18 mouse cellular contexts compared by ENCODE assay signal in the genomic region with DNA sequence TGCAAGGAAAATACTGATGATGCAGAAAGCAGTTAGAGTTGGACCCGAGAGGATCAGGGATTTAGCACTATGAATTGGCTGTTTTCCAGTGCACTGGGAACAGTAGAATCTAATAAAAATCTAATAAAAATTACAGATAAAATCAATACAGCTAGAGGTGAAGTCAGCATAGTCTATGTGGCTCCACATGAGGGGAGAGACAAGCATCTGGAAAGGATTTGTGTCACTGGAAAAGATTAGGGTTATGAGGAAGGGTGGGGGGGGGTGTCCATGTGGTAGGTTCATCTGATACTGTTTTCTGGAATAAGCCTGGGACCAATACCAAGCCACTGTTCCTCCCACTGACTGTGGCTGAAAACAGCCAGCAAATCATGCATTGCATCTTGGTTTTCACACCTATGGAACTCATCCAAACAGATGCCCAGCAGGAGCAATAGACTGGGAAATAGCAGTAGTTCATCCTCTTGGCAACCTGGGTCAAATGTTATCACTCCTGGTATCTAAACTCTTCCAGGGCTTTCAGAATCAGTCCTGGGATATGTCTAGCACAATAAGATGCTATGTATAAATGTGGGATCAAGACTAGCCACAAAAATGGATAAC.
DNase-seq lines count a peak whose midpoint lies in the region; ATAC-seq lines count a peak whose summit lies in the region.
"Had no signal": no experiment of that assay in that cellular context is flagged by ENCODE, and none has a peak within 500 bp of the region (broad histone marks: within the 10 kb centered on the region; RNA-seq: fewer than 3 reads in every experiment).

No protein-coding gene starts in this region.

- H3K9me3 ChIP-seq in midbrain, embryonic 14.5 days (ENCODE audit: control insufficient read depth, low read length) = no peaks in the 10 kb centered on the region
- no peaks in the 10 kb centered on the region for H3K9me3 ChIP-seq in midbrain, embryonic 11.5 days (ENCODE audit: control insufficient read depth, low read length)
- no peaks in the 10 kb centered on the region for H3K9me3 ChIP-seq in embryonic facial prominence, embryonic 10.5 days
- H3K9me3 ChIP-seq in neural tube, embryonic 15.5 days (replicated peaks) = no peaks in the 10 kb centered on the region
- H3K9me3 ChIP-seq: heart, embryonic 10.5 days; lung, embryonic 15.5 days; neural tube, embryonic 13.5 days; stomach, embryonic 15.5 days had no signal

- WGBS in midbrain, embryonic 14.5 days = 57% methylated on average over 1 of the region's 1 CpGs
- WGBS in midbrain, embryonic 11.5 days = 64% methylated on average over 1 of the region's 1 CpGs
- 36% methylated on average over 1 of the region's 1 CpGs for WGBS in embryonic facial prominence, embryonic 10.5 days
- WGBS in neural tube, embryonic 15.5 days = 41% methylated on average over 1 of the region's 1 CpGs

- H3K4me1 ChIP-seq in midbrain, embryonic 14.5 days (ENCODE audit: control insufficient read depth, insufficient read depth, low read length) = no peaks in the 10 kb centered on the region
- H3K4me1 ChIP-seq in midbrain, embryonic 11.5 days (ENCODE audit: control insufficient read depth, insufficient read depth, low read length) = no peaks in the 10 kb centered on the region
- H3K4me1 ChIP-seq in embryonic facial prominence, embryonic 10.5 days = peaks cover 16% of the 10 kb centered on the region
- H3K4me1 ChIP-seq in neural tube, embryonic 15.5 days = 0 out of 2 replicates have a peak, but pooled peaks cover 2% of the 10 kb centered on the region
- H3K4me1 ChIP-seq: lung, embryonic 15.5 days; stomach, embryonic 15.5 days had no signal

- H3K4me3 ChIP-seq in midbrain, embryonic 14.5 days (replicated peaks; ENCODE audit: low read depth, low read length) = no peak overlapping the region
- no peak overlapping the region for H3K4me3 ChIP-seq in midbrain, embryonic 11.5 days (ENCODE audit: low read depth, low read length)
- H3K4me3 ChIP-seq in embryonic facial prominence, embryonic 10.5 days = no peak overlapping the region
- no peak overlapping the region for H3K4me3 ChIP-seq in neural tube, embryonic 15.5 days (replicated peaks)
- H3K4me3 ChIP-seq: gastrocnemius, adult 2 months; heart, embryonic 10.5 days; lung, embryonic 15.5 days; neural tube, embryonic 13.5 days; stomach, embryonic 15.5 days had no signal

- no peak overlapping the region for H3K9ac ChIP-seq in midbrain, embryonic 14.5 days (replicated peaks; ENCODE audit: low read length)
- no peak overlapping the region for H3K9ac ChIP-seq in midbrain, embryonic 11.5 days (ENCODE audit: low read length)
- no peak overlapping the region for H3K9ac ChIP-seq in neural tube, embryonic 15.5 days (replicated peaks)
- H3K9ac ChIP-seq: hindbrain, embryonic 14.5 days; lung, embryonic 15.5 days; neural tube, embryonic 13.5 days; stomach, embryonic 15.5 days had no signal

- H3K36me3 ChIP-seq in midbrain, embryonic 14.5 days (ENCODE audit: control insufficient read depth, insufficient read depth, low read length) = no peaks in the 10 kb centered on the region
- H3K36me3 ChIP-seq in midbrain, embryonic 11.5 days (ENCODE audit: control insufficient read depth, insufficient read depth, low read length) = no peaks in the 10 kb centered on the region
- no peaks in the 10 kb centered on the region for H3K36me3 ChIP-seq in embryonic facial prominence, embryonic 10.5 days (replicated peaks)
- no peaks in the 10 kb centered on the region for H3K36me3 ChIP-seq in neural tube, embryonic 15.5 days
- H3K36me3 ChIP-seq: heart, embryonic 10.5 days; lung, embryonic 15.5 days; neural tube, embryonic 13.5 days; stomach, embryonic 15.5 days had no signal

- peak; percentile 19 to 28 for DNase-seq in cerebellum, adult 18-20 months
- no peak for DNase-seq in cerebellum, postnatal 4 days (ENCODE audit: low spot score in 2 of 2)
- DNase-seq in midbrain, embryonic 14.5 days = peak; percentile 12
- DNase-seq in midbrain, embryonic 11.5 days (ENCODE audit: low spot score, missing footprints) = no peak
- peak; percentile 47 for DNase-seq in embryonic facial prominence, embryonic 10.5 days (ENCODE audit: low spot score)
- DNase-seq in right cerebral cortex, postnatal 10 days (ENCODE audit: low spot score in 2 of 2) = no peak
- DNase-seq in kidney, postnatal 14 days = no peak
- DNase-seq: adrenal gland, adult 8-10 months; gastrocnemius, adult 2 months; kidney, adult 8-10 months; layer of hippocampus, adult 9-11 months; thymus, postnatal 25 days had no signal

- no peak overlapping the region for H3K27ac ChIP-seq in midbrain, embryonic 14.5 days (replicated peaks; ENCODE audit: low read depth, low read length)
- H3K27ac ChIP-seq in midbrain, embryonic 11.5 days (ENCODE audit: low read depth, low read length) = no peak overlapping the region
- H3K27ac ChIP-seq in embryonic facial prominence, embryonic 10.5 days (replicated peaks) = no peak overlapping the region
- H3K27ac ChIP-seq in neural tube, embryonic 15.5 days (replicated peaks) = no peak overlapping the region
- H3K27ac ChIP-seq: gastrocnemius, adult 2 months; heart, embryonic 10.5 days; hindbrain, embryonic 14.5 days; lung, embryonic 15.5 days; neural tube, embryonic 13.5 days; stomach, embryonic 15.5 days had no signal

- no peak for ATAC-seq in midbrain, embryonic 14.5 days (ENCODE audit: low FRiP score, low TSS enrichment)
- no peak for ATAC-seq in midbrain, embryonic 11.5 days (ENCODE audit: low FRiP score)
- ATAC-seq in neural tube, embryonic 15.5 days (ENCODE audit: low FRiP score) = peak; percentile 41; the same call in 1 of the 2 replicates

- no peaks in the 10 kb centered on the region for H3K27me3 ChIP-seq in midbrain, embryonic 14.5 days (ENCODE audit: control insufficient read depth, insufficient read depth, low read length)
- H3K27me3 ChIP-seq in midbrain, embryonic 11.5 days (ENCODE audit: control insufficient read depth, insufficient read depth, low read length) = no peaks in the 10 kb centered on the region
- H3K27me3 ChIP-seq in embryonic facial prominence, embryonic 10.5 days (replicated peaks; ENCODE audit: low read depth, poor library complexity, severe bottlenecking) = no peaks in the 10 kb centered on the region
- H3K27me3 ChIP-seq in neural tube, embryonic 15.5 days (replicated peaks) = no peaks in the 10 kb centered on the region
- H3K27me3 ChIP-seq: lung, embryonic 15.5 days; neural tube, embryonic 13.5 days; stomach, embryonic 15.5 days had no signal

- no peak overlapping the region for H3K4me2 ChIP-seq in midbrain, embryonic 14.5 days (ENCODE audit: low read length)
- H3K4me2 ChIP-seq in midbrain, embryonic 11.5 days = no peak overlapping the region
- H3K4me2 ChIP-seq in neural tube, embryonic 15.5 days = no peak overlapping the region
- H3K4me2 ChIP-seq: hindbrain, embryonic 14.5 days; lung, embryonic 15.5 days; neural tube, embryonic 13.5 days; stomach, embryonic 15.5 days had no signal

Comparison
In these comparisons a context has a peak if more than half of its experiments do, and no peak if none do; other contexts are left out.
1. DNase-seq: peak in cerebellum, adult 18-20 months (2 of 2), midbrain, embryonic 14.5 days (single experiment) and embryonic facial prominence, embryonic 10.5 days (single experiment); none in cerebellum, postnatal 4 days (0 of 2), midbrain, embryonic 11.5 days (single experiment), right cerebral cortex, postnatal 10 days (0 of 2) and kidney, postnatal 14 days (single experiment).